Mouse (Mus musculus): Measurements from ENCODE around the gene Gadd45g. TPM values are rescaled to one million over a fixed set of nuclear protein-coding genes. Genes with fewer than 3 reads are reported as not detected.

Gadd45g gene
- total and polyA plus RNA-seq, 3 experiments, result 2.5 to 2.9 (median 2.7) TPM

DNA sequence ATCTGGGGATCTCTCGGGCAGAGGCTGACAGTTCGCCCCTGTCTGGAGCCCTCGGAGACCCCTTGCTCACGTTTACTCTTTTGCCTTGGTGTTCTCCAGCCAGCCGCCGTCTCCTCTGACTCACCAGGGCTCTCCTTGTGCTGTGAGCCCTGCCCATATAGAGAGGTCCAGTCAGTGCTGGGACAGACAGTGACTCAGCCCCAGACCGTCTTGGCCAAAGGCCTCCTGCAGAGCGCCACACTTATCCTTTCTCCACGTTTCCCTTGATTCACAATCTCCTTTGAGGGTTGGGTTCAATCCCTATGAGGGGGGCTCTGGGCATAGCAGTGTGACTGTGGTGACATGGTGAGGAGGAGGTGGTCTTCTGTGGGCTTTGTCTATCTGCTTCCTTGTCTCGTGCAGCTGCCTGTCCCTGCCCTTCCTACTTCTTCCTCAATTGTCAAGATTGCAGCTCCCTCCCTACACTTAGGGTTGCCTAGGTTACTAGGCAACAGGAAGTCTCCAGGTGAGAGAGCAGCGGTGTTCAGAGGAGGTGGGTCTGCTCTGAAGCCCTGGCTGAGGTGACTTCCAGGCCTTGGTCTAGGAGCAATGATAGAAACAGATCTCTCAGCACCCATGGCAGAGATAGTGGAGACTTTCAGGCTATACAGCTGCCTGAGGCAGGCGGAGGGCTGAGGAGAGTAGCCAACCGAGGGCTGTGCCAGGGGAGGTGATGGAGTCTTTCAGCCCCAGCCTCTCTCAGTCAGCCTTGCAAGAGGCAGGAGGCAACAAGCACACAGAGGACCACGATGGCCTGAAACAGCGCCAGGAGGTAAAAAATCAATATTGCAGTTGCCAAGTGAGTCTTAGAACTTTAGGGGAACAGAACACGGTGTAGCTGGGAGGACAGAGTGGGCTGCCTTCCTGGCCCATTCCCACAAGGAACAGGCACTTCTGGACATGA is 7.1 kb downstream of the Gadd45g start:
- Histone ChIP-seq H3K9ac (ENCODE audit: insufficient read depth, low read depth) (no peak overlapping the region), H3K27ac (ENCODE audit: insufficient read depth, low read depth) (no peak overlapping the region), H3K4me3 (replicated peaks in 1 of 3; ENCODE audit: low read depth in 2 of 3, low read length in 2 of 3, poor library complexity in 1 of 3) (no peak overlapping the region), H3K9me3 (replicated peaks; ENCODE audit: low read length) (no peaks in the 10 kb centered on the region), H3K27me3 (replicated peaks) (peaks cover 24% of the 10 kb centered on the region), H3K4me1 (ENCODE audit: control insufficient read depth in 1 of 2, insufficient read depth in 2 of 2) (peaks cover 2 to 24% of the 10 kb centered on the region in 2 experiments; a peak in 3 of 4 replicates), H3K79me2 (replicated peaks; ENCODE audit: control insufficient read depth, extremely low read depth, insufficient read depth, poor library complexity, severe bottlenecking) (no peaks in the 10 kb centered on the region), H3K4me2 (ENCODE audit: insufficient read depth, low read depth, poor library complexity, severe bottlenecking) (no peak overlapping the region), H3K36me3 (replicated peaks in 1 of 2; ENCODE audit: control insufficient read depth in 1 of 2, insufficient read depth in 1 of 2, low read length in 1 of 2) (no peaks in the 10 kb centered on the region)
- TF ChIP-seq ZMIZ1 (IDR thresholded peaks at IDR 0.05; ENCODE audit: low read depth, low read length) (no peak), MXI1 (IDR thresholded peaks at IDR 0.05; ENCODE audit: low read depth, low read length) (no peak), CTCF (conservative IDR thresholded peaks at IDR 0.05 in 1 of 2, IDR thresholded peaks at IDR 0.05 in 1 of 2; ENCODE audit: low read depth in 2 of 2, low read length in 2 of 2) (no peak), ZNF384 (IDR thresholded peaks at IDR 0.05; ENCODE audit: low read depth, low read length) (no peak)
- in situ Hi-C loops (cut with MboI; ENCODE audit: low pct_ligation_motif_present, low pct_unique_long_range_greater_than_20kb, low sequenced_read_pairs), result no loop called here
- DNase-seq (ENCODE audit: extremely low read depth), result no peak
- dilution Hi-C loops (cut with MboI; ENCODE audit: extremely low pct_ligation_motif_present, extremely low pct_unique_long_range_greater_than_20kb, low sequenced_read_pairs), result no loop called here

DNA sequence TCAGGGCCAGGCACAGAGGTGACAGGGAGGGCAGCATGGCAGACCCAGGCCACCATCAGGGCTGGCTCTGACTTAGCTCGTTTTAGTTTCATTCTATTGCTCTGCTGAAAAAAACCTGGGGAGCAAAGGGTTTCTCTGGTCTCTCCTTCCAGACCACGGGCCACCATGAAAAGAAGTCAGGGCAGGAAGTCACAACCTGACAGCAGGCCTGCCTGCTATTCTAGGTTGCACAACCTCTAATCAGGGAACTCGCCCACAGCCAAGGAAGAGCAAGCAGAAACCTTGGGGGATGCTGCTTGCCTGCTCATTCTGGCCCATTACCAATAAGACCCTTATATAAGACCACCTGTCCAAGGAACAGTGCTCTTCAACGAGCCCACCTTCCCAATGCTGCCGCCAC is 9.1 kb downstream of the Gadd45g start:
- TF ChIP-seq CTCF (conservative IDR thresholded peaks at IDR 0.05 in 1 of 2, IDR thresholded peaks at IDR 0.05 in 1 of 2; ENCODE audit: low read depth in 2 of 2, low read length in 2 of 2), result no peak
- no peak for TF ChIP-seq HCFC1 (IDR thresholded peaks at IDR 0.05; ENCODE audit: low read depth, low read length)
- no peak for TF ChIP-seq ZNF384 (IDR thresholded peaks at IDR 0.05; ENCODE audit: low read depth, low read length)
- no peak for TF ChIP-seq MAX (IDR thresholded peaks at IDR 0.05; ENCODE audit: low read length)
- no peak for TF ChIP-seq MEF2A (IDR thresholded peaks at IDR 0.05; ENCODE audit: borderline replicate concordance, low read depth, low read length)
- no peak for TF ChIP-seq JUN (IDR thresholded peaks at IDR 0.05; ENCODE audit: insufficient read depth, low read depth, low read length)
- no peak overlapping the region for H3K4me2 ChIP-seq (ENCODE audit: insufficient read depth, low read depth, poor library complexity, severe bottlenecking)
- no peaks in the 10 kb centered on the region for H3K9me3 ChIP-seq (replicated peaks; ENCODE audit: low read length)
- H3K36me3 ChIP-seq (replicated peaks in 1 of 2; ENCODE audit: control insufficient read depth in 1 of 2, insufficient read depth in 1 of 2, low read length in 1 of 2), result no peaks in the 10 kb centered on the region
- H3K79me2 ChIP-seq (replicated peaks; ENCODE audit: control insufficient read depth, extremely low read depth, insufficient read depth, poor library complexity, severe bottlenecking), result no peaks in the 10 kb centered on the region
- in situ Hi-C loops (cut with MboI; ENCODE audit: low pct_ligation_motif_present, low pct_unique_long_range_greater_than_20kb, low sequenced_read_pairs) (no loop called here), dilution Hi-C loops (cut with MboI; ENCODE audit: extremely low pct_ligation_motif_present, extremely low pct_unique_long_range_greater_than_20kb, low sequenced_read_pairs) (no loop called here)
- H3K4me3 ChIP-seq (replicated peaks in 1 of 3; ENCODE audit: low read depth in 2 of 3, low read length in 2 of 3, poor library complexity in 1 of 3), result no peak overlapping the region
- no peak overlapping the region for H3K9ac ChIP-seq (ENCODE audit: insufficient read depth, low read depth)
- DNase-seq (ENCODE audit: extremely low read depth), result no peak
- peaks cover 14% of the 10 kb centered on the region for H3K27me3 ChIP-seq (replicated peaks)
- H3K27ac ChIP-seq (ENCODE audit: insufficient read depth, low read depth), result no peak overlapping the region
- peaks cover 0 to 10% of the 10 kb centered on the region in 2 experiments; a peak in 2 of 4 replicates for H3K4me1 ChIP-seq (ENCODE audit: control insufficient read depth in 1 of 2, insufficient read depth in 2 of 2)

DNA sequence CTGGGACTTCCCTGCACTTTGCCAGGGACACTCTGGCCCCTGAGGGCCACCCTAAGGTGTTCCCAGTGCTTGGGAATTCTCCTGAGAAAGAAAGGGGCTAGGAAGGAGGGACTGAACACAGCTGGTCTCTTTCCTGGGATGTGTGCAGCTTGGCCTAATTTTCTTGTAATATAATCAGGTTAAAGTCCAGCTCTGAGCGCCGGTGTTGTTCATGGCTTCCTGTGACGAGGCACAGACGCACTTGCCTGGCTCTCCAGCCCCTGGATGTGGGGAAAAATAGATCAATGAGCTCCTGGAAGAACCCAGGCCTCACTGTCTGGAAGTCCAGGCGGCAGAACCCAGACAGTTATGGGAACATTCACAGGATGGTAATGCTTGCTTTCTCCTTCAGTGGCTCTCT is 10.7 kb downstream of the Gadd45g start:
- DNase-seq (ENCODE audit: extremely low read depth), result no peak
- H3K9me3 ChIP-seq (replicated peaks; ENCODE audit: low read length), result no peaks in the 10 kb centered on the region
- H3K36me3 ChIP-seq (replicated peaks in 1 of 2; ENCODE audit: control insufficient read depth in 1 of 2, insufficient read depth in 1 of 2, low read length in 1 of 2), result no peaks in the 10 kb centered on the region
- H3K4me1 ChIP-seq (ENCODE audit: control insufficient read depth in 1 of 2, insufficient read depth in 2 of 2), result peaks cover 0 to 5% of the 10 kb centered on the region in 2 experiments; a peak in 2 of 4 replicates
- in situ Hi-C loops (cut with MboI; ENCODE audit: low pct_ligation_motif_present, low pct_unique_long_range_greater_than_20kb, low sequenced_read_pairs), result no loop called here
- no peak overlapping the region for H3K4me2 ChIP-seq (ENCODE audit: insufficient read depth, low read depth, poor library complexity, severe bottlenecking)
- dilution Hi-C loops (cut with MboI; ENCODE audit: extremely low pct_ligation_motif_present, extremely low pct_unique_long_range_greater_than_20kb, low sequenced_read_pairs), result no loop called here
- no peak overlapping the region for H3K9ac ChIP-seq (ENCODE audit: insufficient read depth, low read depth)
- no peaks in the 10 kb centered on the region for H3K79me2 ChIP-seq (replicated peaks; ENCODE audit: control insufficient read depth, extremely low read depth, insufficient read depth, poor library complexity, severe bottlenecking)
- no peak overlapping the region for H3K27ac ChIP-seq (ENCODE audit: insufficient read depth, low read depth)
- no peak for TF ChIP-seq MXI1 (IDR thresholded peaks at IDR 0.05; ENCODE audit: low read depth, low read length)
- H3K4me3 ChIP-seq (replicated peaks in 1 of 3; ENCODE audit: low read depth in 2 of 3, low read length in 2 of 3, poor library complexity in 1 of 3), result no peak overlapping the region
- peaks cover under 1% of the 10 kb centered on the region for H3K27me3 ChIP-seq (replicated peaks)
